Mouse (Mus musculus) left cerebral cortex, adult 9 months (tissue): ENCODE measurements at regions not wholly inside any gene's neighbourhood (a gene's known extent, or its start where the extent isn't known, plus 50 kb on each side); places are given as distances from the start of the nearest gene placed in this dataset.

Experiments
- DNase-seq, 2 experiments: peaks; one replicate each; pipeline ENCODE4 v3.0.0; 2022; ENCODE audit warnings: low spot score in 2 of 2

GRCm38 (mm10) chrX:77432846-77433810 lies 77.7 kb upstream of the Tbl1x start:
- DNase-seq: peak; percentile 88 to 93

DNA sequence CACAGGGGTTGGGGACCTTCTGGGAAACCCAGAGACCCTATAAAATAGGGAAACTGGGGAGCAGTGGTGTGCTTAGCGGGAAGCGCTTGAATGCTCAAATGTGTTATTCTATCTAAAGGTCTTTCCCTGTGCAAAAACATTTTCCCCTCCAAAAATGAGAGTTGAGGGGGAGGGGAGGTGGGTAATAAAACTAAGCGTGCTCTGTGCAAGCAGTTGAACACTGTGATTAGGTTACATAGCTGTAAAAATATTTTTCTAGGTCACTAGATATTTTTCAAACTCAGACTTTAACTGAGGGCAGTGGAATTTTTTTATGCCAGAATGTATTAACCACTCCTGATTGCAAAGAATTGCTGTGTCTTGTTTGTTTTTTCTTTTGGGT lies 77.0 kb upstream of the Tbl1x start:
- no peak for DNase-seq

- DNase-seq: no peak
Measured at GRCm38 (mm10) chrX:77443852-77444492, 66.8 kb upstream of the Tbl1x start.

- DNase-seq: no peak
Measured at GRCm38 (mm10) chrX:77446755-77447154, 64.1 kb upstream of the Tbl1x start.

DNA sequence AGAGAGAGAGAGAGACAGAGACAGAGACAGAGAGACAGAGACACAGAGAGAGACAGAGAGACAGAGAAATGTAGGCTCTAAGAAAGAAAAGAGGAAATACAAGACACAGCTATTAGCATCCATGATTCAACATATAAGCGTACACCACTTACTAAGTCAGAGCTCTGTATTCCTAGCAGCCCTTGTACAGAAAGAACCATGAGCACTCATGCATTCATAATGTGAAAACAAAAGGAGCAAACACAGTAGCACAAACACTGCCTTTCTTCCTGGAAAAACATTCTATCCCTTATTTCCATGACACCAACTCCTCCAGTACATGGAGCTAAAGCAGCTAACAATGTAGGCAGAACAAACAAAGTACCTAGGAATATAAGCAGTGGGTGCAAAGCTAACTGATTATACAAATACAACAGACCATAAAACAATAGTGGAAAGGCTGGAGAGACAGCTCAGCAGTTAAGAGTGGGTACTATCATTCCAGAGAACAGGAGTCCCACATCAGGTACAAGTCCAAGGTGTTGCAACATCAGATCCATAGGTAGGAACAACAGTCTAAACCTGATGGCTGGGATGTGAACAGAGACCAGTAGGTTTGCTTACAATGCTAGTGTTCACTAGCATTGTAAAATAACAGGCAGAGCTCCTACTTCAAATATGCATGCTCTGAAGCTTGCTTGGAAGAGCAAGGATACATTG lies 58.7 kb upstream of the Tbl1x start:
- DNase-seq: no peak
